Mouse (Mus musculus) retina, postnatal 7 days (tissue): ENCODE results near the gene Kif27.
"Not testable (repeated sequence)": the region's sequence is repeated elsewhere in the genome, so short reads cannot be mapped to it uniquely, and the experiment has no call there.

Experiments
- DNase-seq: peaks from one replicate; pipeline ENCODE4 v3.0.0-alpha.2; 2012; ENCODE audit warnings: low read depth, low spot score

The Kif27 gene

DNA sequence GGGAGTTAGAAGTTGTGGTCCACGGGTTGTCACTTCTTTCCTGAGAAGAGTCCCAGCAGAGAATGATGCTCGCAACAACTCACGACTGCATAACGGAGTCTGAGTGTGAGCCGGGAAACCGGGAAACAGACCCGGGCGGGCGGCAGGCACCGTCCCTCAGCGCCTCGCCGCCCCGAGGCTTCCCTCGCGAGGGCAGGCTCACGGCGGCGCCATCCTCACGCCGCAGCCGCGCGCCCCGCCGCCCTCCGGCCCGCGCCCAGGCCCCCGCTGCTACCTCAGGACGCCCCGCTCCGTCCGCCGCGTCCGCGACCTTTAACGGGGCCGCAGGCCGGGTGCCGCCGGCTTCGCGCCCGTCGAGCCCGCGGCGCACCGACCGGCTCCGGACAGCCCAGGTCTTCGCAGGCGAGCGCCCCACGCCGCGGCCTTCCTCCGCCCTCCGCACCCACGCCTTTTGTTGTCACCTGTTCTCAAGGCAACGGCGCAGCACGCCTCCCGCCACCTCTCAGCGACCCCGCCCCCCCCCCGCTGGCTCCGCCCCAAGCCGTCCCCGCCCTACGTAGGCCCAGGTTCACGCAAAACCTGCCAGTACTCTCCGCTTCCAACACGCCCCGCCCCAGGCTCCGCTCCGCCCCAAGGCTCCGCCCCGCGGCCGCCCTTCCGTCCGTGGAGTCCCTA is at the start of gene Kif27:
Gene Kif27 (minus strand): TSS at position 494 of the 675 bp plus-strand sequence.
- DNase-seq = peak; percentile 82

DNA sequence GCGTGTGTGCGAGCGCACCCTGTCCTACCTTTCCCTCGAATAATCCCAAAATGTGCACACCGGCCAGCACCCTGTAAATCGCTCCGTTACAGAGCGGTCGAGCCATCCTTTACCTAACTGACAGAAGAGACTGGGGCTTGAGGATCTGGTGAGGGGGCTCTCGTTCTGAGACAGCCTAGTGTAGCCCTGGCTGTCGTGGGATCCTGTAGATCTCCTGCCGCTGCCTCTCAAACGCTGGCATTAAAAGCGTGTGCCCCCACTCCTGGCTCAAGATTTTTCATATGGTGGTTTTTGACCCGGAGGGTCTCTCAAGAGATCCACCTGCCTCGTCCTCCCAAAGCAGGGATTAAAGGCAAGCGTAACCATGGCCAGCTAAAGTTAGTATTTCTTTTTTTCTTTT is 44.3 kb upstream of the Kif27 start, which contains the start of gene Hnrnpk:
Gene Hnrnpk (minus strand): TSS at position 101 of the 400 bp plus-strand sequence.
- DNase-seq = not testable (repeated sequence)

DNA sequence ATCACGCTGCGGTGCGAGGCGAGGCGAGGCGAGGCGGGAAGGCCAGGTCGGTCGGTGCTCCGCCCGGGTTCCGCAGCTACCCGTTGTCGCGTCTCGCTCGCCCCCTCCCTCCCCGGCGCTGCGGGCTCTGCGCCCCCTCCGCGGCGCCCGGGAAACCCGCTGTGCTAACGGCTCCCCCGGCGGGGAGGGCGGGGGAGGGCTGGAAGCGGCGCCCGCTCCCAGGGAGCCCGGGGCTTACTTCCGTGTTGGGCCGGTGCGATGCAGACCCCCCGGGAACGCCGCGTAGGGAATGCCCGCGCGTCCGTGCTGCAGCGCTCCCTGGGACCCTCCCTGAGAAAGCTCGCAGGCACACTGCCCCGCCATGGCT is 43.8 kb upstream of the Kif27 start:
- no peak for DNase-seq

DNA sequence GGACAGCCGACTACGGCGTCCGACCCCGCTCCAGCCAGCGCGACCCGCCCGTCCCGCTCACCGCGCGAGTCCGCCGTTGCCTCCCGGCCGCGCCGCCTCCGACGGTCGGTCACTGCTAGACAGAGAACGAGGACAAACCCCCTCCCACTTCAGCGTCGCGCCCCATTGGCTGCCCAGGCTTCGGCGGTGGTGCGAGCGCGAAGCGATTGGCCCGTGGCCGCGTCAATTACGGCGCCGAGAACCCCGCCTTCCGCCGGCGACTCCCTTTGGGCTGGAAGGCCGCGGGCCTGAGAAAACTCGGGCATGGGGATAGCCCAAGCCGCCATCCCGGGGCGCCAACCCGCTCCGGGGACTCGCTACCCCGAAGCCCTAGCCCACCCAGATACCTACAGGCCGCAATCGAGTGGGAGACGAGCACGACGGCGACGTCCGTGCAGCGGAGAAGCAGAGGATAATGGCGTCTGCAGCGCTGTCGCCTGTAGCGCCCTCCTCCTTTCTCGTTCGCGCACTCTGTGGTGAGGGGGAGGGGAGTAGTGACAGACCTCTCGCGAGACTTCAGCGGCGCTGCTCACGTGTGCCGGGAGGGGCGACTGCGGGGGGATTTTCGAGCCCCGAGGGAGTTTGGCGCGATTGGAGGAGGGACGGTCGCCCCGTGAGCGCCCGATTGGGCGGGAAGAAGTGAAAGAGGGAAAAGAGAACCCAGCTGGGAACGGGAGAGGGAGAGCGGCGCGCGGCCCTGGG is 43.3 kb upstream of the Kif27 start, which contains the start of gene Rmi1:
Gene Rmi1 (plus strand): TSS at position 246 of the 741 bp plus-strand sequence.
- DNase-seq = peak; percentile 98

DNA sequence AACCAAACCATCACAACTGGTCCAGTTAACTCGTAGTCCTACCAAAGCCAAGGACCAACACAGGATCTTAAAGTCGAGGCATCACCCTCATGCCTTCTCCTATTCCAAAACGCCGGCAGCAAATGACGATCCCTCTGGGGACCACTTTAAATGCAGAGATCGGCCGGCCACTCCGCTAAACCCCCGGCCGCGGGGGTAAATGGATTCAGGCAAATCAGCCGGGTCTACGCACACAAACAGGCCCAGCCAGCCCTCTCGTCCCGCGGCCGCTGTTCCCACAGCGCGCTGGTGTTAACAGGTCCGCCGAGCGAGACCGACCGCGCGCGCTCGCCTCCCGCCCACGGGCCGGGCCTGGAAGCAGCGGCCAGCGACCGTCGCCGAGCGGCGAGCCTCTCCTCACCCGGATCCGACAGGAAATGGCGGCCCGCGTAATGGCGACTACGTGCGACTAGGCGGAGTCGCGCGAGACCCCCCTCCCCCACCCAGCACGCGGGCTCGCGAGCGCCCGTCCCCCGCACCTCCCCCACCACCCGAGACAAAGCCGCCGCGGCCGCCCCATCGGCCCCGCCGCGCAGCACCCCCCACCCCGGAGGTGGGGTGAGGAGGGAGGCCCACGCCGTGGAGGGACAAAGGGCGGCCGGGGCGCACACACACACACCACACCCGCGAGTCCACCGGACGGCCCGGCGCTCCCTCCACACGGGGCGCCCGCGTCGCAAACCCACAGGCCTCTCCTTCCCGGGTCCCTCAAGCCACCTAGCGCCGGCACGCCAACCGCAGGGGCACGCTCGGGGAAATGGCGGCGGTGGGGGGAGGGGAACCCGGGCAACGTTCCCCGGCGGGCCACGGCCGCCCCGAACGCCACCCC is 42.4 kb upstream of the Kif27 start:
- peak; percentile 75 for DNase-seq

DNA sequence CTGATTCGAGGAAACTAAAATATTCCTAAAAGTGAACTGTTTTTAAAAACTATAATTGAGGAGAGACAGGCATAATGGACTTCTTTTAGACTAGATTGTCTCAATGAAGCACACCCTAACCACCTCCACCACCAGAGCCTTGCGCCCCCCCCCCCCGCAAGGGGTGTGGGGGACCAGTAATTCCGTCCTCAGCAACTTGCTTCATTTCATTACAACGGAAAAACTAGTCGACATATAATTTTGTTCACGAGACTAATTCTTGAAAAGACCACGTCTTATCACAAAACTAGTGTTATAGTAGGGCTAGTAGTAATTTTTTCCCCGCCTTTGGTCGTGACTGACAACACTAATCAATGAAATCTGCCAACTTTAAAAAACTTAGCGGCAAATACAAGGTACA is 41.7 kb upstream of the Kif27 start:
- no peak for DNase-seq

DNA sequence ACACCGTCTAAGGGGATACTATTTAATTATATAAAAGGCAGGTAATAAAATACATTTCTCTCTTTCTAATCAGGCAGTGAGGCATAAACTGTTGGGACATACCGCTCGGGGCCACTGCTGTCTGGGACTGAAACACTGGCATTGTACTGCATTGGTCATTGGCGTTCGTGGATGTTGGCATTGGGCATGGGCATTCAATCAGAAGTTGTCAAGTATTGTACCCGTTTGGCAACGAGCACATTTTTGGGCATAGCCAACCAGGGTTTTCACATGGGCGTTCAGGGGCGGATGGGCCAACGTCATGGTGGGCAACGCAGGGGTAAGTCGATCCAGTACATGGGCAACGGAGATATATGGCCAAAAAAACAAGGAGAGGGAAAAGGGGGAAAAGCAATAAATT is 38.7 kb upstream of the Kif27 start:
- no peak for DNase-seq

DNA sequence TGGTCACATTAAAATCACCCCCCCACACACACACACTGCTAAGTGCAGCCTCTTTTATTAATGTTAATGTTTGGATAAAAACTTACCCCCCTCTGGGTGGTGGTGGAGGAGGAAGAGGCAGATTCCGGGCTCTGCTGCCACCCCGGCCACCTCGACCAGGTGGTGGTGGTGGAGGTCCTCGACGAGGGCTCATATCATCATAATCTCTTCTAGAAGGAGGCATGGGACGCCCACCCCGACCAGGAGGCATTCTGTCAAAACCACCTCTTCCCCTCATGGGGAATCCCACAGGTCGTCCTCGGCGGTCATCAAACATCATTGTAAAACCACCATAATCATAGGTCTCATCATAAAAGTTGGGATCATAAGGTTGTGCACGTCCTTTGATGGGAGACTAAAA is 35.5 kb upstream of the Kif27 start:
- not testable (repeated sequence) for DNase-seq

DNA sequence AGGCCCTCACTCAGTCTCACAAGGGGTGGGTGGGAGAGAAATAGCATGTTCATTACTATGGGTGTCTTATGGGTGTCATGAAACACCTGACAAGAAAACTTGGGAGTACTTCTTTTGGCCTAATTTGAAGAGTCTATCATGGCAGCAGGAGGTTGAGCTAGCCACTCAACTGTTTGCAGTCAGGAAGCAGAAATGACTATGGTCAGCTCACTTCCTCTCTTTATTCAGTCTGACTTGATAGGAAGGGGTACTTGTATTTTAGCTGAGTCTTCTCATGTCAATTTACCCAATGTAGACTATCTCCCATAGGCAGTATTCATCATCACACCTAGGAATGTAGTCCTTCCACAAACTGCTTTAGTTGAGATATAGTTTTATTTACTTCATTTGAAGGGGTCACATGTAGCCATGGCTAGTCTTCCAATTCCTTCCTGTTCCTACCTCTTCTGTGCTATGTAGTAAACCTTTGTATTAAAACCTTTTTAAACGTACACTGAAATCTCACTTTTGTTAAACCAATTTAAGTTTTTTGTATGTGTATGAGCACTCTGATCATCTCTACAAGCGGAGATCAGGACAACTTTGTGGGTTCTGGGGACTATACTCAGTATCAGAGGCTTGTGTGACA is 30.5 kb upstream of the Kif27 start:
- no peak for DNase-seq

DNA sequence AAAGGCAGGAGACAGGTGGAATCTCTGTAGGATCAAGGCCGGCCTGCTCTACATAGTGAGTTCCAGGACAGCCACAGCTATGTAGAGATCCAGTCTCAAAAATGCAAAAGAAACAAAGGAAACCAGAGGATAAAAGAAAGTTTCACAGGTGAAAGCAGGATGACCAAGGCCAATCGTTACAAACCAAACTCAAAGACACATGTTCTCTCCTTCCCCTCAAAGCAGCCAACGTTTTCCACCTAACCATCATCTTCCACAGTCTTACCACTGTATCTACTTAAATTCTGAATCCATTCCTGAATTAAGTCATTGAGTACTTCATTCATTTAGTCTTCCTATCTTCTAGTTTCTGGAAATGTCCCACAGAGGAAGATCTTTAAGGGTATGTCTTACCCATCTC is 29.5 kb upstream of the Kif27 start:
- no peak for DNase-seq

DNA sequence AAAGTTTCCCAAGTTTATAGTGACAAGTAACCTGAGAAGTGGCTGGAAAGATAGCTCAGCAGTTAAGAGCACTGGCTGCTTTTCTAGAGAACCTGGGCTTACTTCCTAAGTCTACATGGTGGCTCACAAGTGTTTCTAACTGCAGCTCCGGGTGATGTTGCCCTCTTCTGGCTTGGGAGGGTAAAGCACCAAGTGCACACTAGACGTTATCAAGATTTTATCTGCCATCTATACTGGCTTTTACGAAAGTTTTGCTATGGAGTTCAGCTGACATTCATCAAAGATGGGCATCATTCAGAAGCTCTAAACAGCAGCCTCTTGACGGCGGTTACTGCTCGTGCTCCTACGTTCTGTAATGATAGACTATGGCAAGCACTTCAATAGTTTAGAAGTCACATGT is 29.0 kb upstream of the Kif27 start:
- DNase-seq = peak; percentile 33

DNA sequence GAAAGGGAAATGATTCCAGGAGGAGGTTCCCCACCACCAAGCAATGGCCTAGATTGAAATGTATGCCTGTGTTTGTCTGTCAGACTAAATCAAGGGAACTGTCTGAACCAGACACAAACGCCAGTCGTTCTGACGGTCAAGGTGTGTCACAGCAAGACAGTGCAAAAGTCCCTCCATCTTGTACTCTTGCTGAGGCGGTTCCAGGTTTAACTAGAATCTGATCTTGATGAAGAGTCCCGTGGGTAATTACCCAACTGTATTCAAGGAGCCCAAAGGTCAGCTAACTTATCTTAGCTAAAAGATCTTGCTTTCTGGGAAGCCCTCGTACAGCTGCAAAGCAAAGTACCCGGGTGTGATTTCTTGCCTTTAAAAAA is 26.6 kb upstream of the Kif27 start:
- DNase-seq = no peak

DNA sequence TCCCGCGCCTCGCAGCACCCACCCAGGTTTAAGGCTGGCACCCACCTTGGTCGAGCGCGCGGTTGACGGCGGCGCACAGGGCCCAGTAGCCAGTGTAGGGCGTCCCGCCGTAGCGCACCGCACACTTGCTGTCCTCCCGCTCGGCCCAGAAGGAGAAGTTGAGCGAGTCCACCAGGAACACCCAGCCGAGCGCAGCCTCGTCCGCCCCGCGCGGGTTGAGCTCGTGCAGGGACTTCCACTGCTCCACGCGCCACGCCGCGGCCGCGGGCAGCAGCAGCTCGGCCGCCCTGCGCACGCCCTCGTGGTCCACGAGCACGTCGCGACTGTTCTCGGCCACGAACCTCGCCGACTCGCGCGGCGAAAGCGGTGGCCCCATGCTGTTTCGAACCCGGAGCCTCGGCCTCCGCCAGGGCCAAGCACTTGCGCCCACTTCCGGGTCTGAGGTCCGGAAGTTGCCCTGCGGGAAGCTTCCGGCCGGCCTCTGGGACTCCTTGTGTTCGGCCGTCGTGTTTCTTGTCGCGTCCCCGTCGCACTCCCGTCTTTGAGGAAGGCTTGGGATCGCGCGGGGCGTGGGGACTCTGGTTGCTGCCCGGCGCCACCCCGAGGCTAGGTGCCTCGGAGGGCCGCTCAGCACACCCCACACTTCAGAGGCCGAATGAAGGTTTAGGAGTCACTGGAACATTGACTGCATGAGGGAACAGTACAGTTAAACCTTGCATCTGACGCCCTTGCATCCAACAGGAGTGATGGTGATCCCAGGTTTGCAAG is 26.0 kb upstream of the Kif27 start, which contains the start of gene 2210016F16Rik:
Gene 2210016F16Rik (minus strand): TSS at position 447 of the 768 bp plus-strand sequence.
- DNase-seq = peak; percentile 43

DNA sequence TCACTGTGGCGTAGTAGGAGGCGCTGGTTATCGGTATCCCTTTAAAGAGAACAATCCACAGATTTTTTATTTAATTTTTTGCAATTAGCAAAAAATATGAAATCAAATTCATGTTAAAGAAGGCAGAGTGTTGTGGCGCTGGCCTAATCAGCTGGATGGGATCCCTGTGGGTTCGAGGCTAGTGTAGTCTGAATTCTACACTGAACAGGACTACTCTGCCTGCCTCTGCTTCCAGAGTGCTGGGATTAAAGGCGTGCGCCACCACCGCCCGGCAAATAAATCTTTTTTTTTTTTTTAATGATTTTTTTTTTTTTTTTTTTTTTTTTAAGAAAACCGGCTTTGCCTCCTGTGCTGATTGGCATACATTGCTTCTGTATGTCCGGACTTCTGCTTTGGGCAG is 25.4 kb upstream of the Kif27 start:
- DNase-seq = no peak

DNA sequence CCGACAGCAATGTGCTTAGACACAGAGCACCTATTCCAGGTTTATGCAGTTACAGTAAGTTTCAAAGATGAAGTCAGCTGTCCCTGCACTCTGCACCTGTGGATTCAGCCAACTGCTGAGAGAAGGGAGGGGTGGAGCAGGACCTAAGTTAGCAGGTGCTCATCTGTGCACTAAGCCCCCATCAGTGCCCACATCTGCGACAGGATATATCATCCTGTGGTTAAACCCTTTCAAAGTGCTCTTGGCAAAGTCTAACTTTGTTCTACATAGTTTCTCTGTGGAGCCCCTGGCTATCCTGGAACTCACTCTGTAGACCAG is 14.2 kb upstream of the Kif27 start:
- DNase-seq = no peak

DNA sequence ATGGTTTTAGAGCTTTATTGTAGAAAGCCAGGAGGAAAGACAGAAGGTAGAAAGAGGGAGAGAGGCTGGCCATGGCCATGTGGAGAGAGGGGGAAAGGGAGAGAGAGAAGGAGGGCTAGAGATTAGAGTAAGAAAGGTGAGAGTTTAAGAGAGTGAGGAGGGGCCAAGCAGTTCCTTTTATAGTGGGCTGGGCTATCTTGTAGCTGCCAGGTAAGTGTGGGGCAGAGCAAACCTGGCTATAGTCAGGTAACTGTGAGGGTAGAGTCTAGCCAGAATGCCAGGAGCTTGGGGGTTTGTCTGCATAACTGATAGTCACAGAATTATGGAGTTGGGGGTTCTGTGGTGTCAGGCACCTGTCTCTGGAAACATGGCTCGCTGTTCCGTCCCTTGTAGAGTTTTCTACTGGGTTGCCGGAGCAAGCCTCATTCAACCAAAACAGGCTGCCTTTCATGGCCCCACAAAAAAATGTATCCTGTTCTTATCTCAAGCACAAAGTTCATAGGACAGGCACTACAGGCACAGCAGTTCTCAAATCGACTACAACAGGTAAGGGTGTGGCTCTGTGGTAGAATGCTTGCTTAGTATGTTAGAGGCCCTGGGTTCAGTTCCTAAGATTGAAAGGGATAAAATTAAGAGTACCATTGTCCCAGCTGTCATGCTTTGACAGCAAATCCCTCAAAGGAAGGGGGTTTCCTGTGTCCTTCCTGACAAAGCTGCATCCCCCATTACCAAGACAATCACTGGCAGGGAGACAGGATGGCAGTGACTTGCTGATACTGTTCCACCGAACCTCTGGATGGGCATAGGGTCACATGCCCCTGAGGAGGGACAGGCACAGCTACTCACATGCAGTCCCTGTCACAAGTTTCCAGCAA is 13.6 kb upstream of the Kif27 start:
- DNase-seq = no peak

DNA sequence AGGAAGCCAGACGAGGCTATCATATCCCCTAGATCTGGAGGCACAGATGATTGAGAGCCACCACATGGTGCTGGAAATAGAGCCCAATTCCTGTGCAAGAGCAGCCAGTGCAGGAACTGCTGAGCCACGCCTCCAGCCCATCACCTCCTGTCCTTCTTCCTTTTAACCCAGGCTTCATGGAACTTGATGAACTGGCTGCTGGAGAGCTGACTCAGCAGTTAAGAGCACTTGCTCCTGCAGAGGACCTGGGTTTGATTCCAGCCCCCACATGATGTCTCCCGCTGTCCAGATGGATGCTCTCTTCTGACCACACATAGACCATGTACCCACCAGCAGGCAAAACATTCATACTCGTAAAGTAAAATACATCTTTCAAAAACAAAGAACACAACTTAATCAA is 9.9 kb upstream of the Kif27 start:
- DNase-seq = no peak

DNA sequence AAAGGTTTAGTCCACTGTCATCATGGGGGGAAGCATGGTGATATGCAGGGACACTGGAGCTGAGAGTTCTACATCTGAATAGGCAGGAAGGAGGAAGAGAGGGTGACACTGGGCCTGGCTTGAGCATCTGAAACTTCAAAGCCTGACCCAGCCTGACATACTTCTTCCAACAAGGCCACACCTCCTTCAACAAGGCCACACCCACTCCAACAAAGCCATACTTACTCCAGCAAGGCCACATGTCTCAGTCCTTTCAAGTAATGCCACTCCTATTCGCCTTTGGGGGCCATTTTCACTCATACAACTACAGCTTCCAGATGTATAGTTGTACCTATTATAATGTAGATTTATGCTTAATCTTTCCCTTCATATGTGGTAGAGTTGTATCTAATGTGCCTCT is 8.7 kb upstream of the Kif27 start:
- DNase-seq = no peak

DNA sequence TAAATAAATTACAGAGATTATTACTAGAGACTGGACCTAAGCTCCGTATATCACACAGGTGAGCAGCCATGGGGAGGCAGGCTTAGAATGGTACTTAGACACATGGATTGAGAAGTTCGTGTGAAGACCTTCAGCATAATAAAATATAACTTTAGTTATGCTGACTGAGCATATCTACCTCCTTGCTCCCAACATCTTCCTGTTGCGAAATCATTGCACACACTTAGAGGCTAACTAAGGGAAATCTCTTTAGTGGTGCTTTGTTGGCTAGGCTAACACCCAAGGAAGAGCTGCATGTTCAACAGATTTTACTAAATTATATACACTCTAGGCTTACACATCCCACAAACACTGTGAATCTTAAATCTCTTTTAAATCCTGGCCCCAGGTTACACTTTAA is 7.5 kb upstream of the Kif27 start:
- no peak for DNase-seq

DNA sequence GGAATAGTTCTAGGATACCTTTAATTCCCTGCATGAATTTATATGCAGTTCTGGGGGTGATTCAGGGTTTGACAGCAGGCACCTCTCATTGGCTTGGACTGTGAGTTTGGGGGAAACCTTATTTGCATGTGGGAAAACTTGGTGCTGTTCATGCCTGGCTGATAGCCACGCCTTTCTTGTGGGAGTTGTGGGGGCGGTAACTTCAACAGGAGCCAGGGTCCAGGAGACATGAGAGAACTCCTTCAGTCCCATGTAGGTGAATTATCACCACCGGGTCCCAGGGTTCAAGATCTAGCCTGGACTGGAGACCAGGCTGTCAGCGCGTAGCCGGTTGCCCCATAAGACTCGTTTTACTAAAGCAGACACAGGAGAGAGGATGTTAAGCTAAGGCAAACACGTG is 6.3 kb upstream of the Kif27 start:
- not testable (repeated sequence) for DNase-seq
